Mouse (Mus musculus) T-cell, adult 66 days (primary cell): ENCODE results near the gene A030003K21Rik. TPM values are rescaled to one million over a fixed set of nuclear protein-coding genes. Genes with fewer than 3 reads are reported as not detected.

Experiments used
- total RNA-seq, 2 experiments: library from RNA; stranded (reverse); gene quantifications; 3 replicates in 1 of 2; 4 replicates in 1 of 2; pipeline ENCODE4 v1.2.4; 2023

The A030003K21Rik gene
- not detected for total RNA-seq

GRCm38 (mm10) chr1:82943295-82943694 is at the start of gene A030003K21Rik:
A030003K21Rik (minus strand) TSS chr1:82943388.

GRCm38 (mm10) chr1:82959870-82960385 is 16.7 kb upstream of the A030003K21Rik start, which contains the start of gene Gm47955:
Gm47955 (plus strand) TSS chr1:82960286.

GRCm38 (mm10) chr1:82955913-82956312 is 12.7 kb upstream of the A030003K21Rik start, which contains the start of gene Gm7544:
Gm7544 (minus strand) TSS chr1:82956013.

GRCm38 (mm10) chr1:82931326-82931725 is 11.9 kb downstream of the A030003K21Rik start, which contains the start of gene Gm6217:
Gm6217 (minus strand) TSS chr1:82931399.

GRCm38 (mm10) chr1:82924650-82925049 is 18.5 kb downstream of the A030003K21Rik start, which contains the start of gene A030014E15Rik:
A030014E15Rik (plus strand) TSS chr1:82924917.

GRCm38 (mm10) chr1:82913025-82913424 is 30.2 kb downstream of the A030003K21Rik start, which contains the start of gene A030005L19Rik:
A030005L19Rik (plus strand) TSS chr1:82913325.

Other genes with a start within 250 kb of the A030003K21Rik start
- 100 to 1,000 TPM; 105 to 108 TPM for gene Mff, start 218.5 kb downstream of the A030003K21Rik start, total RNA-seq
- gene Tm4sf20, start 174.9 kb downstream of the A030003K21Rik start, total RNA-seq: not detected
- not detected for gene Gm47791, start 172.1 kb downstream of the A030003K21Rik start, total RNA-seq
- 100 to 1,000 TPM in 1 of 2 experiments, 10 to 100 TPM in 1; 88.6 to 101 TPM for gene Agfg1, start 103.9 kb downstream of the A030003K21Rik start, total RNA-seq
- gene A030005L19Rik, start 30.1 kb downstream of the A030003K21Rik start, total RNA-seq: 1 to 10 TPM; 6.3 to 7.3 TPM
- gene A030014E15Rik, start 18.5 kb downstream of the A030003K21Rik start, total RNA-seq: 1 to 10 TPM in 1 of 2 experiments, under 1 TPM in 1; 0.99 to 1.3 TPM
- gene Gm6217, start 12.0 kb downstream of the A030003K21Rik start, total RNA-seq: not detected
- gene Gm7544, start 12.6 kb upstream of the A030003K21Rik start, total RNA-seq: not detected
- gene Gm47955, start 16.9 kb upstream of the A030003K21Rik start, total RNA-seq: not detected
- gene Gm47959, start 57.2 kb upstream of the A030003K21Rik start, total RNA-seq: not detected
- not detected for gene Slc19a3, start 95.1 kb upstream of the A030003K21Rik start, total RNA-seq
- not detected for gene Krtap28-10, start 99.1 kb upstream of the A030003K21Rik start, total RNA-seq
- gene Gm47969, start 101.5 kb upstream of the A030003K21Rik start, total RNA-seq: not detected
- gene A030005K14Rik, start 116.0 kb upstream of the A030003K21Rik start, total RNA-seq: not detected
- gene Krtap28-13, start 117.5 kb upstream of the A030003K21Rik start, total RNA-seq: not detected
- not detected for gene Ccl20, start 173.4 kb upstream of the A030003K21Rik start, total RNA-seq
- gene Daw1, start 216.4 kb upstream of the A030003K21Rik start, total RNA-seq: not detected